Mouse (Mus musculus) myocyte (in vitro differentiated cells): Measurements from ENCODE around the gene Krt16. TPM values are rescaled to one million over a fixed set of nuclear protein-coding genes. Genes with fewer than 3 reads are reported as not detected.

Source experiments
- H3K27me3 ChIP-seq: one replicate; pipeline ENCODE4 v1.6.1; 2011; ENCODE audit not compliant: control insufficient read depth, insufficient read depth, insufficient read length
- H3K36me3 ChIP-seq: one replicate; pipeline ENCODE4 v1.6.1; 2011; ENCODE audit not compliant: control insufficient read depth, insufficient read depth
- H3K4me2 ChIP-seq: one replicate; pipeline ENCODE4 v1.6.1; 2011; ENCODE audit warnings: low read depth, control low read depth
- H3K4me3 ChIP-seq: one replicate; pipeline ENCODE4 v1.5.1; 2011; ENCODE audit warnings: mild to moderate bottlenecking, control low read depth, moderate library complexity
- H3K79me2 ChIP-seq: one replicate; pipeline ENCODE4 v1.6.1; 2011; ENCODE audit not compliant: control insufficient read depth, insufficient read depth
- H3ac ChIP-seq: one replicate; pipeline ENCODE4 v1.6.1; 2011; ENCODE audit not compliant: control insufficient read depth, insufficient read length
- CEBPB ChIP-seq: IDR thresholded peaks from 2 replicates; pipeline ENCODE4 v1.6.1; 2011; ENCODE audit warnings: mild to moderate bottlenecking, moderate library complexity; ENCODE audit not compliant: poor library complexity, insufficient read depth, severe bottlenecking
- E2F4 ChIP-seq: IDR thresholded peaks from one replicate; pipeline ENCODE4 v1.6.1; 2011; ENCODE audit warnings: mild to moderate bottlenecking, control low read depth, moderate library complexity; ENCODE audit not compliant: insufficient read depth
- MAX ChIP-seq: IDR thresholded peaks from one replicate; pipeline ENCODE4 v1.6.1; 2011; ENCODE audit warnings: low read depth, mild to moderate bottlenecking, control low read depth
- MYOD1 ChIP-seq, 3 experiments: IDR thresholded peaks; one replicate each; pipeline ENCODE4 v1.6.1; 2011; ENCODE audit warnings: control low read depth in 2 of 3, low read depth in 2 of 3, mild to moderate bottlenecking in 2 of 3, moderate library complexity in 1 of 3; ENCODE audit not compliant: insufficient read length in 2 of 3, control insufficient read depth in 1 of 3
- MYOG ChIP-seq, 3 experiments: IDR thresholded peaks; one replicate each; pipeline ENCODE4 v1.6.1; 2011; ENCODE audit warnings: control low read depth in 2 of 3, low read depth in 2 of 3, mild to moderate bottlenecking in 2 of 3; ENCODE audit not compliant: insufficient read length in 2 of 3, control insufficient read depth in 1 of 3, insufficient read depth in 1 of 3
- POLR2A ChIP-seq: IDR thresholded peaks from one replicate; pipeline ENCODE4 v1.6.1; 2011; ENCODE audit warnings: low read depth, mild to moderate bottlenecking, control low read depth, moderate library complexity; ENCODE audit not compliant: insufficient read length
- POLR2AphosphoS2 ChIP-seq: IDR thresholded peaks from one replicate; pipeline ENCODE4 v1.6.1; 2011; ENCODE audit warnings: low read depth, control low read depth; ENCODE audit not compliant: insufficient read length
- REST ChIP-seq: IDR thresholded peaks from one replicate; pipeline ENCODE4 v1.6.1; 2011; ENCODE audit warnings: mild to moderate bottlenecking, control low read depth, moderate library complexity; ENCODE audit not compliant: insufficient read depth, insufficient read length
- SRF ChIP-seq: IDR thresholded peaks from one replicate; pipeline ENCODE4 v1.6.1; 2011; ENCODE audit warnings: low read depth; ENCODE audit not compliant: control insufficient read depth, insufficient read length
- TCF12 ChIP-seq: IDR thresholded peaks from one replicate; pipeline ENCODE4 v1.6.1; 2011; ENCODE audit warnings: mild to moderate bottlenecking, control low read depth; ENCODE audit not compliant: poor library complexity, insufficient read depth, severe bottlenecking
- TCF3 ChIP-seq: IDR thresholded peaks from one replicate; pipeline ENCODE4 v1.6.1; 2011; ENCODE audit warnings: low read depth, control low read depth; ENCODE audit not compliant: insufficient read length
- USF1 ChIP-seq: IDR thresholded peaks from one replicate; pipeline ENCODE4 v1.6.1; 2011; ENCODE audit warnings: low read depth, mild to moderate bottlenecking, control low read depth, moderate library complexity
- polyA plus RNA-seq: library from polyadenylated mRNA; unstranded; fragments of >200 nt; fragmentation: generic; extraction: Trizol; gene quantifications from one replicate; pipeline ENCODE4 v1.2.1, GENCODE M21; 2012; ENCODE audit warnings: missing spikeins

The Krt16 gene
- polyA plus RNA-seq, 1 experiment: 0.10 TPM

- Histone ChIP-seq H3K79me2 (no peaks in the 10 kb centered on the region), H3K36me3 (no peaks in the 10 kb centered on the region), H3K4me2 (no peak overlapping the region), H3ac (no peak overlapping the region), H3K4me3 (no peak overlapping the region), H3K27me3 (no peaks in the 10 kb centered on the region)
- TF ChIP-seq TCF3 (peak; percentile 25), MYOD1 (IDR thresholded peaks at IDR 0.05; ENCODE audit: control insufficient read depth in 1 of 3, insufficient read length in 2 of 3, low read depth in 2 of 3) (peak in 2 of 3 experiments; percentile 44 to 85), MYOG (IDR thresholded peaks at IDR 0.05; ENCODE audit: control insufficient read depth in 1 of 3, insufficient read depth in 1 of 3, insufficient read length in 2 of 3, low read depth in 2 of 3) (peak in 1 of 3 experiments; percentile 83), MAX (no peak), E2F4 (no peak)
Observed at GRCm38 (mm10) chr11:100287024-100287423, 38.3 kb upstream of the Krt16 start.

DNA sequence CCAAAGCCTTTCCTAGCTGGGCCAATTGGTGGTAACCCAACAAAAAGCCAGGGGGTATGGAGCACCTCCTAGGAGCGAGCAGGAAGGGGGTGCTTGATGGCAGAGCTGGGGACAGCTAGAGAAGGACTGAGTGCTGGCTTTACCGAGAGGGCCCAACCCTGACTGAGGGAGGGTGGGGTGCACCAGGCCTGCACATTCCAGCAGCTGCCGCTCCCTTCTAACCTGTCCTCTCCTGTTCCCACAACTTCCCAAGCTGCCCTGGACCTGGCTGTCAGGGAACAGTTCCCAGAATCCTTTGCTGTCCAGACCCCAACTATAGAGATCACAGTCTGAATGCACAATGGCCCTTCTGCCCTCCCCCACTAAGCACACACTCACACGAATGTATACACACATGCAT is 36.3 kb upstream of the Krt16 start:
- no peaks in the 10 kb centered on the region for H3K36me3 ChIP-seq

DNA sequence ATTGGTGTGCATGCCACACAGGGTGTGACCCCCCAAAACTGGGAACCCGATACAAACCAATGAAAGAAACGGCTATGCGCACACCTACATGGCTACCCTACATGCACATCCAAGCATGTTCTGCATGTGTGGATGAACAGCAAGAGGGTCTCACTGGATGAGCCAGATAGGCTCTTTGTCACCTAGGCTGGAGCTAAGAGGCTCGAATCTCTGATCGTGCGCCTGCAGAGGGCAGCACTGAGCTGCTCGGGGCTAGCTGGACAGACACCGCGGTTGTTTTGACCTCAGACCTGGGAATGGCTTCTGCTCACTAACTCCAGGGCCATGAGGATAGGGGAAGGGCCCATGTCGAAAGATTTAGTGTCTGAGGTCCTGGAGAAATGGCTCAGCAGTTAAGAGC is 33.8 kb upstream of the Krt16 start:
- Histone ChIP-seq H3K27me3 (no peaks in the 10 kb centered on the region), H3K4me2 (no peak overlapping the region), H3K36me3 (no peaks in the 10 kb centered on the region), H3ac (no peak overlapping the region), H3K79me2 (no peaks in the 10 kb centered on the region), H3K4me3 (no peak overlapping the region)
- TF ChIP-seq POLR2AphosphoS2 (no peak), POLR2A (no peak)

More for the DNA sequence above, 36.3 kb upstream of the Krt16 start:
- H3ac ChIP-seq: no peak overlapping the region
- no peak for TF ChIP-seq TCF3
- H3K27me3 ChIP-seq: no peaks in the 10 kb centered on the region
- H3K4me3 ChIP-seq: no peak overlapping the region
- no peak overlapping the region for H3K4me2 ChIP-seq
- H3K79me2 ChIP-seq: no peaks in the 10 kb centered on the region

GRCm38 (mm10) chr11:100281596-100282544 is 33.2 kb upstream of the Krt16 start:
- no peak overlapping the region for H3ac ChIP-seq
- no peak overlapping the region for H3K4me2 ChIP-seq
- H3K4me3 ChIP-seq: no peak overlapping the region

GRCm38 (mm10) chr11:100278759-100279158 is 30.1 kb upstream of the Krt16 start:
- Histone ChIP-seq H3K36me3 (no peaks in the 10 kb centered on the region), H3K27me3 (no peaks in the 10 kb centered on the region), H3K4me2 (no peak overlapping the region), H3K79me2 (no peaks in the 10 kb centered on the region), H3ac (no peak overlapping the region), H3K4me3 (no peak overlapping the region)
- TF ChIP-seq POLR2A: no peak
- TF ChIP-seq USF1: no peak
- TF ChIP-seq MAX: no peak
- TF ChIP-seq TCF3: no peak
- TF ChIP-seq CEBPB: no peak
- no peak for TF ChIP-seq SRF
- no peak for TF ChIP-seq MYOG (IDR thresholded peaks at IDR 0.05; ENCODE audit: control insufficient read depth in 1 of 3, insufficient read depth in 1 of 3, insufficient read length in 2 of 3, low read depth in 2 of 3)
- TF ChIP-seq MYOD1 (IDR thresholded peaks at IDR 0.05; ENCODE audit: control insufficient read depth in 1 of 3, insufficient read length in 2 of 3, low read depth in 2 of 3): no peak
- no peak for TF ChIP-seq E2F4
- TF ChIP-seq TCF12: no peak
- no peak for TF ChIP-seq POLR2AphosphoS2
- TF ChIP-seq REST: no peak

More at GRCm38 (mm10) chr11:100281596-100282544, 33.2 kb upstream of the Krt16 start:
- H3K36me3 ChIP-seq: no peaks in the 10 kb centered on the region
- no peak for TF ChIP-seq TCF3
- TF ChIP-seq TCF12: no peak
- no peak for TF ChIP-seq POLR2A
- TF ChIP-seq POLR2AphosphoS2: no peak
- TF ChIP-seq E2F4: no peak
- TF ChIP-seq CEBPB: no peak
- no peak for TF ChIP-seq MAX
- no peaks in the 10 kb centered on the region for H3K79me2 ChIP-seq
- H3K27me3 ChIP-seq: no peaks in the 10 kb centered on the region
